Mouse (Mus musculus): ENCODE results near the gene Rarb. TPM values are rescaled to one million over a fixed set of nuclear protein-coding genes. Genes with fewer than 3 reads are reported as not detected.

The Rarb gene
- polyA plus RNA-seq, 2 experiments: 1.7 TPM

- Histone ChIP-seq H3K9ac (replicated peaks) (no peak overlapping the region), H3K36me3 (replicated peaks; ENCODE audit: control insufficient read depth, insufficient read depth, low read depth) (no peaks in the 10 kb centered on the region), H3K9me3 (ENCODE audit: control insufficient read depth, low read length) (no peaks in the 10 kb centered on the region), H3K4me2 (ENCODE audit: low read depth) (no peak overlapping the region), H3K4me1 (replicated peaks; ENCODE audit: control insufficient read depth in 2 of 2, insufficient read depth in 2 of 2, low read length in 1 of 2) (no peaks in the 10 kb centered on the region; a peak in 1 of 4 replicates), H3K4me3 (ENCODE audit: insufficient read depth in 1 of 2, low read depth in 2 of 2, low read length in 2 of 2) (no peak overlapping the region), H3K27ac (no peak overlapping the region), H3K27me3 (ENCODE audit: control insufficient read depth, insufficient read depth, low read length) (no peaks in the 10 kb centered on the region)
- ATAC-seq (ENCODE audit: insufficient read depth) (no peak), DNase-seq (ENCODE audit: low read depth in 3 of 3, low spot score in 3 of 3) (no peak)
- 50% methylated on average over 3 of the region's 3 CpGs for WGBS (ENCODE audit: insufficient replicate concordance)
- no peak for TF ChIP-seq CTCF (IDR thresholded peaks at IDR 0.05; ENCODE audit: low read depth)
- no peak for TF ChIP-seq EP300 (IDR thresholded peaks at IDR 0.05; ENCODE audit: low read depth)
Observed at GRCm38 (mm10) chr14:16717821-16718220, 101.1 kb downstream of the Rarb start.

DNA sequence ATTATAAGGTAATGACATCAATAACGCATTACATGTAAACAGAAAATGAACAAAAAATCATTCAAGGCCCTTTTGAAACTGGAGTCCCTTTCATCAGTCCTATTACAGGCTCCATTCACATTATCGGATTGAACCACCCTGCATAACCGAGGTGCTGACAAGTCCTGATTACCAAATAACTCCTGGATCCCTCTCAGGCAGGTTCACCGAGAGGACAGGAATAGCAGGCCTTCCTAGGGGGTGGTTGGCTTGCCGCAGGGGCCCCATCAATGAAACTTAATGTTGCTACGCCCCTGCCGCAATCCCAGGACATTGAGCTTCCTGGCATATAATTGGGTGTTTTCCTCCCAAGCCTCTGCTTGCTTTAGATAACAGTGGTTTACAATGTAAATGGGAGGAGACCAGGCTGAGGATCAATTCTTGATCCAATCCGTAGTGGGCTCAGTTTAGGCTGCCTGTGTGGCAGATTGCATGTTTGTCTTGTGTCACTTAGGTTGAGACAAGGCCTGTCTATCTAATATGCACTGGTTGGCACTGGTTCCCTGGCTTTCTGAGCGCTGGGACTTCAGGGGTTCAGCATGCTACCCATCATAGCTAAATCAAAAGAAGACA lies 104.5 kb downstream of the Rarb start:
- no peak overlapping the region for H3K4me2 ChIP-seq (ENCODE audit: low read depth)
- DNase-seq (ENCODE audit: low read depth in 3 of 3, low spot score in 3 of 3) (no peak), ATAC-seq (ENCODE audit: insufficient read depth) (no peak)
- no peak overlapping the region for H3K27ac ChIP-seq
- no peak overlapping the region for H3K9ac ChIP-seq (replicated peaks)
- H3K27me3 ChIP-seq (ENCODE audit: control insufficient read depth, insufficient read depth, low read length): no peaks in the 10 kb centered on the region
- H3K9me3 ChIP-seq (ENCODE audit: control insufficient read depth, low read length): no peaks in the 10 kb centered on the region
- 33% methylated on average over 9 of the region's 9 CpGs for WGBS (ENCODE audit: insufficient replicate concordance)
- H3K36me3 ChIP-seq (replicated peaks; ENCODE audit: control insufficient read depth, insufficient read depth, low read depth): no peaks in the 10 kb centered on the region
- H3K4me1 ChIP-seq (replicated peaks; ENCODE audit: control insufficient read depth in 2 of 2, insufficient read depth in 2 of 2, low read length in 1 of 2): no peaks in the 10 kb centered on the region; a peak in 1 of 4 replicates
- no peak overlapping the region for H3K4me3 ChIP-seq (ENCODE audit: insufficient read depth in 1 of 2, low read depth in 2 of 2, low read length in 2 of 2)
- TF ChIP-seq EP300 (IDR thresholded peaks at IDR 0.05; ENCODE audit: low read depth) (no peak), CTCF (IDR thresholded peaks at IDR 0.05; ENCODE audit: low read depth) (no peak)

- DNase-seq (ENCODE audit: low read depth in 3 of 3, low spot score in 3 of 3) (no peak), ATAC-seq (ENCODE audit: insufficient read depth) (no peak)
- no peak overlapping the region for H3K4me2 ChIP-seq (ENCODE audit: low read depth)
- TF ChIP-seq EP300 (IDR thresholded peaks at IDR 0.05; ENCODE audit: low read depth): no peak
- no peaks in the 10 kb centered on the region for H3K9me3 ChIP-seq (ENCODE audit: control insufficient read depth, low read length)
- H3K4me3 ChIP-seq (ENCODE audit: insufficient read depth in 1 of 2, low read depth in 2 of 2, low read length in 2 of 2): no peak overlapping the region
- H3K27me3 ChIP-seq (ENCODE audit: control insufficient read depth, insufficient read depth, low read length): no peaks in the 10 kb centered on the region
- WGBS (ENCODE audit: insufficient replicate concordance): 45% methylated on average over 2 of the region's 2 CpGs
- no peaks in the 10 kb centered on the region for H3K36me3 ChIP-seq (replicated peaks; ENCODE audit: control insufficient read depth, insufficient read depth, low read depth)
- no peak overlapping the region for H3K27ac ChIP-seq
- no peaks in the 10 kb centered on the region; a peak in 1 of 4 replicates for H3K4me1 ChIP-seq (replicated peaks; ENCODE audit: control insufficient read depth in 2 of 2, insufficient read depth in 2 of 2, low read length in 1 of 2)
- no peak overlapping the region for H3K9ac ChIP-seq (replicated peaks)
Observed at GRCm38 (mm10) chr14:16713773-16714172, 105.2 kb downstream of the Rarb start.

DNA sequence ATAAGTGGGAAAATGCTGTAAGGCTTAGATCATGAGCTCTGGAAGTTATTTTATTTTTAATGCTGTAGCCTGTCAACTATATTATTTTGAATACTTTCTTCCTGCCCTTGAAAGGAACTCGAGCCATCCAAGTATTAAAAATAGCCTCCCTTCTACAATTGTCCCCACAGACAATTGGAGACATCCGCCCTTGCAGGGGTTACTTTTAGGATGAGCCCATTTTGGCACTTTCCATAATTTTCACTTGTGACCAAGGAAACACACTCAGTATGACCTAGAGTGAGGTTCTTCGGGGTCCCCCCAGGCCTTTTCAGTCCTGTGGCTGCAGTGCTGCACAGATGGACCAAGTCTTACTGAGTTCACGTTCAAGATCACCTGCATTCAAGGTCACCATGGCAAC lies 119.7 kb downstream of the Rarb start:
- no peak for DNase-seq (ENCODE audit: low read depth in 3 of 3, low spot score in 3 of 3)
- H3K4me1 ChIP-seq (replicated peaks; ENCODE audit: control insufficient read depth in 2 of 2, insufficient read depth in 2 of 2, low read length in 1 of 2): no peaks in the 10 kb centered on the region
- no peak overlapping the region for H3K27ac ChIP-seq
- H3K36me3 ChIP-seq (replicated peaks; ENCODE audit: control insufficient read depth, insufficient read depth, low read depth): no peaks in the 10 kb centered on the region
- H3K4me3 ChIP-seq (ENCODE audit: insufficient read depth in 1 of 2, low read depth in 2 of 2, low read length in 2 of 2): no peak overlapping the region
- ATAC-seq (ENCODE audit: insufficient read depth): no peak
- H3K4me2 ChIP-seq (ENCODE audit: low read depth): no peak overlapping the region
- WGBS (ENCODE audit: insufficient replicate concordance): 50% methylated on average over 4 of the region's 4 CpGs
- TF ChIP-seq CTCF (IDR thresholded peaks at IDR 0.05; ENCODE audit: low read depth) (no peak), EP300 (IDR thresholded peaks at IDR 0.05; ENCODE audit: low read depth) (no peak)
- H3K9ac ChIP-seq (replicated peaks): no peak overlapping the region
- H3K27me3 ChIP-seq (ENCODE audit: control insufficient read depth, insufficient read depth, low read length): no peaks in the 10 kb centered on the region
- H3K9me3 ChIP-seq (ENCODE audit: control insufficient read depth, low read length): no peaks in the 10 kb centered on the region

DNA sequence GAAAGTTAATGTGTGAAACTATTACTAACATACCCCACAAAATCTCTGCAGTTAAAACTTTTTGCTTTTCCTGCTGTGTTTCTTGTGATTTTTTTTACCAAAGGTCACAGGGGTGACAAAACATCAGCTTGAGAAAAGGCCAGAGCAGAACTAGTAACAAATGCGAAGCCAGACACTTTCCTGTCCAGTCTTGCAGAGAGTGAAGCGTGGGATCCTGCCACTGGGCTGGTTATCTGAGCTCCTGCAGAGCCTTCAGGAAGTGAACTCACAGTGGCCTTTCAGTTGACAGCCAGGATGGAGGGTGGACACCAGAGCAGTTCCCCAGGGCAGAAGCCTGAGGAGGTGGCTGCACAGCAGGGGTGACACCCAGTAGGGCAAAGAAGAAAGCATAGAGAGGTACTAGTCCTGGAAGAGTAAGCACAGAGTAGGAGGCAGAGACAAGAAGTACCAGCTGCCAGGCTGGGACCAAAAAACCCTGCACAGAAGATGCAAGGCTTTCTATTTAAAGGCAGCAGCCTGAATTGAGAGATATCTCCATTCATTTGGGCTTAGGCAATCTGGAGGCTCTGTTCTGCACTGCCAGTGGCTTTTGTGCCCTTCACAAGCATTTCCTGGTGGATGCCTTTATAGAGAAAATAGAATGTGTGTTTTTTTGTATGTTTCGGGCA lies 123.4 kb downstream of the Rarb start:
- Histone ChIP-seq H3K4me2 (ENCODE audit: low read depth) (no peak overlapping the region), H3K27ac (no peak overlapping the region), H3K4me1 (replicated peaks; ENCODE audit: control insufficient read depth in 2 of 2, insufficient read depth in 2 of 2, low read length in 1 of 2) (no peaks in the 10 kb centered on the region), H3K9ac (replicated peaks) (no peak overlapping the region), H3K4me3 (ENCODE audit: insufficient read depth in 1 of 2, low read depth in 2 of 2, low read length in 2 of 2) (no peak overlapping the region), H3K9me3 (ENCODE audit: control insufficient read depth, low read length) (no peaks in the 10 kb centered on the region), H3K27me3 (ENCODE audit: control insufficient read depth, insufficient read depth, low read length) (no peaks in the 10 kb centered on the region), H3K36me3 (replicated peaks; ENCODE audit: control insufficient read depth, insufficient read depth, low read depth) (no peaks in the 10 kb centered on the region)
- TF ChIP-seq CTCF (IDR thresholded peaks at IDR 0.05; ENCODE audit: low read depth): no peak
- no peak for TF ChIP-seq EP300 (IDR thresholded peaks at IDR 0.05; ENCODE audit: low read depth)
- peak in 1 of 3 experiments; percentile 4 for DNase-seq (ENCODE audit: low read depth in 3 of 3, low spot score in 3 of 3)
- 28% methylated on average over 3 of the region's 3 CpGs for whole genome bisulfite sequencing (ENCODE audit: insufficient replicate concordance)
- no peak for ATAC-seq (ENCODE audit: insufficient read depth)
